Mouse (Mus musculus): ENCODE measurements around the gene Mrps35. TPM values are rescaled to one million over a fixed set of nuclear protein-coding genes. Genes with fewer than 3 reads are reported as not detected.

Mrps35 gene
- total RNA-seq, 2 experiments from 2014 or later = 43.7 to 47.9 TPM

DNA sequence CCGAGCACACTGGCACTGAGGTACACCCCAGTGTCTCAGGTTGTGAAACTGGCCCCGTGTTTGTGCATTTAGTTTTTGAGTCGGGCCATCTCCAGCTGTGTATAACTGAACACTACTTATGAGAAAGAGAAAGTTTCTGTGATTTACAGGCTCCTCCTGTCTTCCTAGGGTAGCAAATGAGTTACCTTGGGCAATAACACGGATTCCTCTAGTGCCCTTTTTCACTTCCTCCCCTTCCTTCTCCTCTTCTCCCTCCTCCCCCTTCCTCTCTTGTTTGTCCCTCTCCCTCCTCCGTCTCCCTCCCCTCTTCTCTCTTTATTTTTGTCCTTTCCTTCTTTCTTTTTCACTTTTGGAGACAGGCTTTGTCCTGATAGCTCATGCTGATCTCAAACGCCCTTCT is 31.0 kb upstream of the Mrps35 start:
- H3K27ac ChIP-seq = no peak overlapping the region
- no peak for TF ChIP-seq CTCF (IDR thresholded peaks at IDR 0.05)
- no peak for DNase-seq (ENCODE audit: extremely low spot score in 1 of 2, low spot score in 2 of 2)
- intact Hi-C loops (cut with DNase I) = loop anchor here (5.0 kb wide), 1 partner anchor 106 kb away; no protein-coding TSS in a partner anchor
- no peak overlapping the region for H3K4me3 ChIP-seq

DNA sequence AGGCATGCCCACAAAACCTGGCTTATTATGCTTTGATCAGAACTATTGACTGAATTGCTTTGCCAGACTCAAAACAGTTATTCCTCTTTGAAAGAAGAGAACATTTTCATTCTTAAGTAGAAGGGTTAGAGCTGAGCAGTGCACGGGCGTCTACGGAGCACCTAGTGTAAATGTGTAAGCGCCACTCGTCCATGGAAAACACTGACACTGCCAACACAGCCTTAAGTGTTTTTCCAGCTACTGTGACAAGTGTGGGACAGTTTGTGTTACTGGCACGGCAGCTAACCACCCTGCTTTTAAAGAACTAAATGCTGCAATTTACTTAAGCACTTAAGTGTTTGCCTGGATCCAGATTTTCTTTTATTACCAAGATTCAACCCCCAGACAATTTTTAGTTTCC is 30.6 kb upstream of the Mrps35 start:
- Histone ChIP-seq H3K4me3 (no peak overlapping the region), H3K27ac (no peak overlapping the region)
- DNase-seq (ENCODE audit: extremely low spot score in 1 of 2, low spot score in 2 of 2) = no peak
- intact Hi-C loops (cut with DNase I) = loop anchor here (5.0 kb wide), 1 partner anchor 105 kb away; no protein-coding TSS in a partner anchor
- TF ChIP-seq CTCF (IDR thresholded peaks at IDR 0.05) = no peak

DNA sequence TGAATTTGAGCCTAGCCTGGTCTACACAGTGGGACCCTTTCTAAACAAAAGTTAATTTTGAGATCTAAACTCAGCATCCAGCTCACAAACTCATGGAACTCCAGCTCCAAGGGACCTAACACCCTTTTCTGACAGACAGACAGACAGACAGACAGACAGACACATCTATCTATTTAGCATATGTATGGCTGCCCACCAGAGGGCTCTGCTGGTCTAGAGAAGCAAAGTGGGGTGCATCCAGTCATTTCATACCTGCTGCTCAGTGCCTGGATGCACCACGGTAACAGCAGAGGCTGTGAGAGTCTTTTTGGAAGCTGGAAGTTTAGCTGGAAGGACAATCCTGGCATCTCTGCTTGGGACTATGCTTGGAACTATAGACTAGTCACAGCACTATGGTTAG is 29.0 kb upstream of the Mrps35 start:
- Histone ChIP-seq H3K4me3 (no peak overlapping the region), H3K27ac (no peak overlapping the region)
- intact Hi-C loops (cut with DNase I) = loop anchor here (5.0 kb wide), 1 partner anchor 104 kb away; no protein-coding TSS in a partner anchor
- TF ChIP-seq CTCF (IDR thresholded peaks at IDR 0.05) = peak; percentile 17; the same call in 1 of the 2 replicates
- no peak for DNase-seq (ENCODE audit: extremely low spot score in 1 of 2, low spot score in 2 of 2)

DNA sequence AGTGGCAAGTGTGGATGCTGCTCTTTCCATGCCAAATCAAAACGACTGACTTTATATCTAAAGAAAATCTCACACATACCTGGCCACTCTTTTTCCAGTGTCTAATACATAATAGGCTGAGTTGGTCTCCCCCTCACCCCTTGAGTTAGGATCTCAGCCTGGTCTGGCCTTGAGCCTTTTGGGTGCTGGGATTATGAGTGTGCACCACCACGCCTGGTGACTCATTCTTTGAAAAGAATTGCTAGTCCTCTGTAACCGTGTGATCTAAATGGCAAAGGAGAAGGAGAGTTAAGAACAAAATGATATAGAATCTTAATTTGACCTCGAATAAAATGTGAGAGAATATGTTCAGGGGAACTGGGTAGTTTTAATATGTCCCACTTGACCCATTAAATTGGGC is 24.7 kb upstream of the Mrps35 start:
- no peak overlapping the region for H3K4me3 ChIP-seq
- no peak for TF ChIP-seq CTCF (IDR thresholded peaks at IDR 0.05)
- no peak for DNase-seq (ENCODE audit: extremely low spot score in 1 of 2, low spot score in 2 of 2)
- H3K27ac ChIP-seq = no peak overlapping the region
- intact Hi-C loops (cut with DNase I) = no loop called here

DNA sequence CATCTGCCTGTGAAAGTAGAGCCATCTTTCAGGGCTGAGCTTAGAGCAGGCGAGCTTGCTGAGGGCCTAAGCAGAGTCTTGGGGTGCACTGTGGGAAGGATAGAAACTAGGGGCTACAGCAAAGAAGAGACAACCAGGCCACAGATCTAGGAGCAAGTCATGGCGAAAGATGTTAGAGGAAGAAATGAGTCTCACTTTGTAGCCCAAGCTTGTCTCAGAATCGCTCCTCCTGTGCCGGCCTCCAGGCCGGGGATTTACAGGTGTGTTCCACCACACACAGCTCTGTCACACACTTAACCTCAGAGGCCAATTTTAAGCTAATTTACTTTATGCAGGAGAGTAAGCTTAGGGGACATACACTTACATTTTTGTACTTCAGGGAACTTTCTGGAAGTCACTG is 24.2 kb upstream of the Mrps35 start:
- no peak for DNase-seq (ENCODE audit: extremely low spot score in 1 of 2, low spot score in 2 of 2)
- Histone ChIP-seq H3K4me3 (no peak overlapping the region), H3K27ac (no peak overlapping the region)
- no peak for TF ChIP-seq CTCF (IDR thresholded peaks at IDR 0.05)
- intact Hi-C loops (cut with DNase I) = no loop called here

DNA sequence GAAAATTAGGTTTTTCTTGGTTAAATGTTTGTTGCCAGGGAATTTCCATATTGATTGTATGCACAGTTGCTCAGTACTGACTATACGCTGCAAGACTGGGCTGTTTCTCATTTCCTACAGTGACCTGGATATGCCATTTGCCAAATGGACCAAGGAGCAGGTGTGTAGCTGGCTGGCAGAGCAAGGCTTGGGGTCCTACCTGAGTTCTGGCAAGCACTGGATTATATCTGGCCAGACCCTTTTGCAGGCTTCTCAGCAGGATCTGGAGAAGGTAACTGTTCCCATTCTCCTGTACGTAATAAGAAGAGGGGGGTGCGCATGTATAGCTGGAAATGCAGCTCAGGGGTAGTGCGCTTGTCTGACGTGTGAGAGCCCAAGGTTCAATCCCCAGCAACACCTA is 21.4 kb upstream of the Mrps35 start:
- no peak for TF ChIP-seq CTCF (IDR thresholded peaks at IDR 0.05)
- Histone ChIP-seq H3K4me3 (no peak overlapping the region), H3K27ac (no peak overlapping the region)
- no peak for DNase-seq (ENCODE audit: extremely low spot score in 1 of 2, low spot score in 2 of 2)
- intact Hi-C loops (cut with DNase I) = no loop called here

DNA sequence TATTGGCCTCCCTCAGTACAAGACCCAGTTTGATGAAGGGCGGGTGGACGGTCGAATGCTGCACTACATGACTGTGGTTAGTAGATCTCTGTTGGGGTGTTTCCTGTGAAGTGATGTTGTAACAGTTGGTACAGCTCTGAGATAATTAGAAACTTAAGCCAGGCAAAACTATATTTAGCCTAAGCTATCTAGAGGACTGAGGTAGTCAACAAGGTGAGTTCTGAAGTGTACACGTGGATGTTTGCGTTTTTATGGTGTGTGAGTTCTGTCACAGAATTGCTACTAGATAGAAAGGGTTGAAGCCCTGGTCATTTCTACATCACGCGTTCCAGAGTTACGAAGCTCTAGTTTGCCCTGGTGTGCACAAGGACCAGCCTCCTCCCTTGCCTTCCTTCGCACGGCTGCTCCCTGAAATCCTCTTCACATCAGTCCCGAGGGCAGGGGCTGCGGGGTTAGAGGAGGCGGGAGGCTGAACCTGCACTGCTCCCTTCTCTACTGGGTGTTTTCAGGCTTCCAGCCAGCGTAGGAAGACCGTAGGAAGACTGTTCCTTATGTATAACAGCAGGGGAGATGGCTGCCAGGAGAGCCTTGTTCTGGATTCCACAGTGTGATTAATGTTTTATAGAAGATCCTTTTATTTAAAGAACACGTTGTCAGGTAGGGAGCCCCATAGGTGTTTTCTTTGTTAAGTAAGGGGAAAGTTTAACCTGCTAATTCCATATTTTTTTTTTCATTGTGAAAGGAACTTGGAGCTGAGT is 20.0 kb upstream of the Mrps35 start:
- Histone ChIP-seq H3K27ac (no peak overlapping the region), H3K4me3 (no peak overlapping the region)
- intact Hi-C loops (cut with DNase I) = no loop called here
- no peak for DNase-seq (ENCODE audit: extremely low spot score in 1 of 2, low spot score in 2 of 2)
- TF ChIP-seq CTCF (IDR thresholded peaks at IDR 0.05) = no peak

DNA sequence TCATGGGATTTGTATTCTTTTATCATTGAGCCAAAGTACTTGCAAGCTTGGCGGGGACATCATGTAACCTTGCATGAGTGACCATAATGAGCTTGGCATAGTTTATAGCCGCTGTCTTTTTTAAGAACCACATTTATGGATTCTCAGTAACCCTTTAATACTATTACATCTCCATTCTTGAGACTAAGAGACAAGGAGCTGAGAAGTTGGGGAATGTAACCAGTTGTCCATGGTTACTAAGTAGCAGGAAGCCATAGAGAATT is 19.5 kb upstream of the Mrps35 start:
- intact Hi-C loops (cut with DNase I) = no loop called here
- Histone ChIP-seq H3K4me3 (no peak overlapping the region), H3K27ac (no peak overlapping the region)
- DNase-seq (ENCODE audit: extremely low spot score in 1 of 2, low spot score in 2 of 2) = no peak
- no peak for TF ChIP-seq CTCF (IDR thresholded peaks at IDR 0.05)

DNA sequence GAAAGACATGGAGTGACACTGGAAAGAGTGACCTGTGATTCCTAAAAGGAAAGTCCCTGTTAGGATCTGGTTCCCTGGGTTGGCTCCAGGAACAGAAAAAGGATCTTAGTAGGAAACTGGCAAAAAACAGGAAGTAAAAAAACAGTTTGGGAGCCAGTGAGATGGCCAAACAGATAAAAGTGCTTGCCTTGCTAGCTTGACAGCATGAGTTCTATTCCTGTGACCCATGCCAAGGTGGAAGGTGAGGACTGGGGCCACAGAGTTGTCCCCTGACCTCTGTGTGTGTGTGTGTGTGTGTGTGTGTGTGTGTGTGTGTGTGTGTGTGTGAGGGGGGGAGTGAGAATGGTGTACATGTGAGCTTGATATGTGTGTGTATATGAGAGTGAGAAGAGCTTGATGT is 19.0 kb upstream of the Mrps35 start:
- intact Hi-C loops (cut with DNase I) = no loop called here
- no peak for DNase-seq (ENCODE audit: extremely low spot score in 1 of 2, low spot score in 2 of 2)
- TF ChIP-seq CTCF (IDR thresholded peaks at IDR 0.05) = no peak

DNA sequence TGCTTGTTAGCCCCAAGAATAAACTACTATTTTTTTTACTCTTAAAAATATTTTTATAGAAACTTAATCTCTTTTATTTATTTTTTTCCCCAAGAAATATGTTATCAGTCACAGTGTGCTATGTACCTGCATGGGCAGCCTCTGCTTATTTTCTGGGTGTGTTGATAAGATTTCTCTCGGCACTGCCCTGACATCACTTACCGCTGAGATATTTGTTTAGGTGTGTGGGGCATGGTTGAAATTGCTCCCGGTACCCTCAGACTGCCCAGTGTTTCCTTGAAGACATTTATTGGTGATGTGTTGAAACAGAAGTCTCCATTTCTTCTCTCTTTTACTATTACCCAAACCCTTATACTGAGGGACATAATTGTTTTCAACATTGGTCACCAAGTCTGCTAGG is 17.8 kb upstream of the Mrps35 start:
- no peak for DNase-seq (ENCODE audit: extremely low spot score in 1 of 2, low spot score in 2 of 2)
- intact Hi-C loops (cut with DNase I) = no loop called here
- Histone ChIP-seq H3K27ac (no peak overlapping the region), H3K4me3 (no peak overlapping the region)
- no peak for TF ChIP-seq CTCF (IDR thresholded peaks at IDR 0.05)

More for the DNA sequence above, 19.0 kb upstream of the Mrps35 start:
- Histone ChIP-seq H3K27ac (no peak overlapping the region), H3K4me3 (no peak overlapping the region)

DNA sequence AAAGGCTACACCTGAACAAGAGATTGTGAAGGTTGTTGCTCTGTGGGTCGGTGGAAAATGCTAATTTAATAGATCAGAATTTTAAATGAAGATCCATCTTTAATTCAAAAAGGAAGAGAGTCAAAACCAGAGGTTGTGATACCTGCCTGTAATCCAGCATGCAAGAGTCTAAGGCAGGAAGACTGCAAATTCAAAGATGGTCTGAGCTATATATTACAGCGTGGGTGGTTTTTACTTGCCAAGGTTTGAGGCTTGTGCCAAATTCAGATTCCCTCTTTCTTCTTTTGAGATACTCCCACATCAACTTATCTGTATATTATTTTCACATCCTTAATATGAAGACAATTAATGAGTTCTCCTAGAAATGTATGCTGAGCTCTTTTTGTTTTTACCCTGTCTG is 14.2 kb upstream of the Mrps35 start:
- Histone ChIP-seq H3K4me3 (no peak overlapping the region), H3K27ac (peak overlapping the region; percentile 42; the same call in 1 of the 2 replicates)
- no peak for TF ChIP-seq CTCF (IDR thresholded peaks at IDR 0.05)
- DNase-seq (ENCODE audit: extremely low spot score in 1 of 2, low spot score in 2 of 2) = no peak
- intact Hi-C loops (cut with DNase I) = no loop called here

DNA sequence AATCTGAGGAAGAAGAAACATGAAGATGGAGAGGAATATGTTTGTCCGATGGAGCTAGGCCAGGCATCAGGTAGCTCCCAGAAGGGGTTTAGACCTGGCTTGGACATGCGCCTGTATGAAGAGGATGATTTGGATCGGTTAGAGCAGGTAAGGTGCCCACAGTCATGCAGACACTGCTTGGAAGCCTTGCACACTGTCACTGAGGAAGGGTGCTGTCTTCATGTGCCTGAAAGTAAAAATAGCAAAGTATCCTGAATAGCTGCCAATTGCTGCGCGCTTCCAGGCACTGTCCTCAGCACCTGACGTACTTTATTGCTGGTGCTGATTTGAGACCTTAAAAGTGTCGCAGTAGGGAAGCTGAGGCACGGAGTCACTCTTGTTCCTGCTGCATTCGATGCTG is 13.0 kb upstream of the Mrps35 start:
- intact Hi-C loops (cut with DNase I) = no loop called here
- Histone ChIP-seq H3K4me3 (no peak overlapping the region), H3K27ac (no peak overlapping the region)
- DNase-seq (ENCODE audit: extremely low spot score in 1 of 2, low spot score in 2 of 2) = no peak
- TF ChIP-seq CTCF (IDR thresholded peaks at IDR 0.05) = no peak
